Mouse (Mus musculus) midbrain, embryonic 16.5 days (tissue): ENCODE results near the gene Kansl3. TPM values are rescaled to one million over a fixed set of nuclear protein-coding genes. Genes with fewer than 3 reads are reported as not detected.

Source experiments
- ATAC-seq: fragments of 200-750 bp; cut with Nextera tagmentation; 2 replicates; pipeline ENCODE4 v1.8.0; 2017; ENCODE audit warnings: moderate TSS enrichment
- H3K27ac ChIP-seq: fragments of 300-500 bp; sonication (generic); 2 replicates; pipeline ENCODE4 v1.5.1; 2014; ENCODE audit warnings: mild to moderate bottlenecking, low read length, mixed read lengths
- H3K27me3 ChIP-seq: fragments of 300-500 bp; sonication (generic); 2 replicates; pipeline ENCODE4 v1.6.1; 2014; ENCODE audit warnings: low read depth, low read length, mixed read lengths; ENCODE audit not compliant: control insufficient read depth, insufficient read depth
- H3K36me3 ChIP-seq: fragments of 300-500 bp; sonication (generic); 2 replicates; pipeline ENCODE4 v1.6.1; 2014; ENCODE audit warnings: mild to moderate bottlenecking, low read length, moderate library complexity, mixed read lengths; ENCODE audit not compliant: control insufficient read depth, insufficient read depth
- H3K4me1 ChIP-seq: fragments of 300-500 bp; sonication (generic); 2 replicates; pipeline ENCODE4 v1.6.1; 2014; ENCODE audit warnings: mild to moderate bottlenecking, low read length, mixed read lengths; ENCODE audit not compliant: control insufficient read depth, insufficient read depth
- H3K4me2 ChIP-seq: fragments of 300-500 bp; sonication (generic); 2 replicates; pipeline ENCODE4 v1.6.1; 2014; ENCODE audit warnings: mild to moderate bottlenecking, low read length, mixed read lengths
- H3K4me3 ChIP-seq: fragments of 300-500 bp; sonication (generic); 2 replicates; pipeline ENCODE4 v1.5.1; 2014; ENCODE audit warnings: low read depth, mild to moderate bottlenecking, low read length, moderate library complexity, mixed read lengths
- H3K9ac ChIP-seq: fragments of 300-500 bp; sonication (generic); 2 replicates; pipeline ENCODE4 v1.6.1; 2014; ENCODE audit warnings: low read depth, low read length, mixed read lengths
- H3K9me3 ChIP-seq: fragments of 300-500 bp; sonication (generic); replicated peaks from 2 replicates; pipeline ENCODE4 v1.6.1; 2014; ENCODE audit warnings: mild to moderate bottlenecking, low read length, mixed read lengths; ENCODE audit not compliant: control insufficient read depth, poor library complexity, severe bottlenecking
- WGBS: fragments of 180-500 bp; shearing (Covaris S2); extraction: QIAGEN DNeasy Blood & Tissue Kit; methylation state at CpG from one replicate; pipeline ENCODE4 v1.1.7; 2014; 5-methylcytosine and 5-hydroxymethylcytosine counted together
- polyA plus RNA-seq: library from polyadenylated mRNA; unstranded; fragments of >200 nt; fragmentation: Nextera tagmentation; extraction: Ambion mirVana; gene quantifications from 2 replicates; pipeline ENCODE4 v1.2.1, GENCODE M21; 2015

The Kansl3 gene
- polyA plus RNA-seq, 1 experiment from 2014 or later: 41.5 TPM

- H3K4me3 ChIP-seq: no peak overlapping the region
- no peak overlapping the region for H3K9ac ChIP-seq
- 75% methylated on average over 8 of the region's 8 CpGs for WGBS
- H3K4me1 ChIP-seq: peaks cover 5% of the 10 kb centered on the region; the same call in 1 of the 2 replicates
- no peak overlapping the region for H3K27ac ChIP-seq
- no peaks in the 10 kb centered on the region for H3K36me3 ChIP-seq
- H3K4me2 ChIP-seq: no peak overlapping the region
- H3K27me3 ChIP-seq: no peaks in the 10 kb centered on the region; the same call in none of the 2 replicates
- H3K9me3 ChIP-seq: no peaks in the 10 kb centered on the region
- no peak for ATAC-seq
Observed at GRCm38 (mm10) chr1:36302273-36302672, 66.7 kb downstream of the Kansl3 start.

DNA sequence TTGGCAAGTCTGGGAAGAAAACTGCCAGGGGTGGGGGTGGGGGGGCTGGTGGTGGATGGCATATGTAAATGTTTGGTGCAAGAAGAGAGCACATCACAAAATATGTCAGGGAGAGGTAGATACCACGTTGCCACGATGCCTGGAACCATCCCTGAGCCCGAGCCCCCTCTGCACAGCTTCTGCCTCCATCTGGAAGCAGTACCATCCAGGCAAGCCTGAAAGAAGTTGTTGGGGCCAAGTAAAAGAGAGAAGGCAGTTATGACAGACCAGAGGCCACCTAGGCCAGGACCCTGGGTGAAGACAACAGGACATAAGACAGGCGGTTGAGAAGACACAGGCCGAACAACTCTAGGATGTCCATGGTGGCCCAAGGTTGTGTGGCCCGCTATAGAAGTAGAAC lies 68.5 kb downstream of the Kansl3 start:
- Histone ChIP-seq H3K4me2 (no peak overlapping the region), H3K36me3 (no peaks in the 10 kb centered on the region), H3K27me3 (no peaks in the 10 kb centered on the region; the same call in none of the 2 replicates), H3K9ac (no peak overlapping the region), H3K4me3 (no peak overlapping the region), H3K4me1 (peaks cover 5% of the 10 kb centered on the region; the same call in 1 of the 2 replicates), H3K9me3 (no peaks in the 10 kb centered on the region), H3K27ac (no peak overlapping the region)
- no peak for ATAC-seq
- WGBS: 90% methylated on average over 6 of the region's 6 CpGs

GRCm38 (mm10) chr1:36299676-36300075 lies 69.3 kb downstream of the Kansl3 start:
- H3K36me3 ChIP-seq: no peaks in the 10 kb centered on the region

GRCm38 (mm10) chr1:36299126-36299525 lies 69.9 kb downstream of the Kansl3 start:
- Histone ChIP-seq H3K36me3 (no peaks in the 10 kb centered on the region), H3K4me3 (no peak overlapping the region), H3K9ac (no peak overlapping the region), H3K27me3 (no peaks in the 10 kb centered on the region; the same call in none of the 2 replicates), H3K27ac (no peak overlapping the region), H3K9me3 (no peaks in the 10 kb centered on the region), H3K4me1 (peaks cover 5% of the 10 kb centered on the region; the same call in 1 of the 2 replicates), H3K4me2 (no peak overlapping the region)
- WGBS: 28% methylated on average over 13 of the region's 13 CpGs
- ATAC-seq: no peak

More at GRCm38 (mm10) chr1:36299676-36300075, 69.3 kb downstream of the Kansl3 start:
- peaks cover 5% of the 10 kb centered on the region; the same call in 1 of the 2 replicates for H3K4me1 ChIP-seq
- H3K27ac ChIP-seq: no peak overlapping the region
- ATAC-seq: no peak
- no peaks in the 10 kb centered on the region for H3K9me3 ChIP-seq
- H3K9ac ChIP-seq: no peak overlapping the region
- 55% methylated on average over 2 of the region's 2 CpGs for WGBS
- no peak overlapping the region for H3K4me2 ChIP-seq
- no peak overlapping the region for H3K4me3 ChIP-seq
- H3K27me3 ChIP-seq: no peaks in the 10 kb centered on the region; the same call in none of the 2 replicates

- H3K36me3 ChIP-seq: no peaks in the 10 kb centered on the region
Observed at GRCm38 (mm10) chr1:36298107-36298506, 70.9 kb downstream of the Kansl3 start.

DNA sequence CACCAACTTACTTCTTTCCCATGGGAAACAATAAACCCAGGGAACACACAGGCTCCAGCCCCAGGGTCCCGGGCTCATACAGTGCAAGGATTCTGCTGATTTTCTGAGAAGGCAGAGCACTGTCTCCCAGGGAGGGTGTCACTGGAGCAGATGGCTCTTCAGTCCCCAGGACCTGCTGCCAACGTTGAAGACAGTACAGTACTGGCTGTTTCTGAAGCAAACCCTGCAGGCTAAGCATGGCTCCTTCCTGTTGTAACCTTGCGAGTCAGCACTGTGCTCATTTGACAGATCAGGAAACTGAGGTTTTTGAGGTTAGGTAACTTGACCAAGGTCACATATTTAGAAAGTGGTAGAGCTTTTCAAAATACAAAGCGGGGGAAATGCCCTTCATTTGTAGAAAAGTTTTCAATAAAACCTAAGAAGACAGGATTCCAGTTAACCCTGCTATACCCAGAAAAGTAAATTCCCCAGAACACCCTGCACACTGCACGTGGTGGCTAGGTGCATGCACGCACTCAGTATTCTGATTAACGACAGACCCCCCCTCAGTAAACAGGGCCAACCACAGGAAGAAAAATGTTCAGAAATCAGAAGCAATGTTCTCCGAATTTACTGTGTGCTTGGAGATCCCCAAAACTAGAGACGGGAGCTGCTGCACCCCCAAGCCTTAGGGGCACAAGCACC lies 72.4 kb downstream of the Kansl3 start:
- ATAC-seq: no peak
- Histone ChIP-seq H3K27me3 (no peaks in the 10 kb centered on the region; the same call in none of the 2 replicates), H3K9me3 (no peaks in the 10 kb centered on the region), H3K4me1 (no peaks in the 10 kb centered on the region), H3K36me3 (no peaks in the 10 kb centered on the region), H3K27ac (no peak overlapping the region), H3K4me3 (no peak overlapping the region), H3K4me2 (no peak overlapping the region), H3K9ac (no peak overlapping the region)
- 76% methylated on average over 9 of the region's 9 CpGs for WGBS

More at GRCm38 (mm10) chr1:36298107-36298506, 70.9 kb downstream of the Kansl3 start:
- ATAC-seq: no peak
- Histone ChIP-seq H3K4me1 (peaks cover 3% of the 10 kb centered on the region; the same call in 1 of the 2 replicates), H3K27me3 (no peaks in the 10 kb centered on the region; the same call in none of the 2 replicates), H3K27ac (no peak overlapping the region), H3K9me3 (no peaks in the 10 kb centered on the region), H3K4me3 (no peak overlapping the region), H3K9ac (no peak overlapping the region), H3K4me2 (no peak overlapping the region)
- 82% methylated on average over 4 of the region's 4 CpGs for WGBS

DNA sequence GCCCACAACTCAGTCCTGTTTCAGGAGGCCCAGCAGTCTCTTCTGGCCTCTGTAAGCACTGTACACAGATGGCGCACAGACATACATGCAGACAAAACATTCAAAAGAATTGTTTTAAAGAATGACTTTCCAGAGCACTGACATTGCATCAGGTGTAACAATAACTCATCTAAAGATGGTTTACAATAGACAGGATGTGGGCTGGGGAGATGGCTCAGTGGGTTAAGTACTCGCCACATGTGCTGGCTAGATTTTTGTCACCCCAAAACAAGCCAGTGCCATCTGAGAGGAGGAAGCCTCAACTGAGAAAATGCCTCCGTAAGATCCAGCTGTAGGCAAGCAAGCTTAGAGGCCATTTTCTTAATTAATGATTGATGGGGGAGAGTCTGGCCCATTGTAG lies 74.6 kb downstream of the Kansl3 start:
- H3K4me2 ChIP-seq: no peak overlapping the region
- no peak overlapping the region for H3K4me3 ChIP-seq
- H3K27ac ChIP-seq: no peak overlapping the region
- H3K4me1 ChIP-seq: no peaks in the 10 kb centered on the region
- no peaks in the 10 kb centered on the region for H3K9me3 ChIP-seq
- ATAC-seq: no peak
- no peaks in the 10 kb centered on the region for H3K36me3 ChIP-seq
- 87% methylated on average over 3 of the region's 3 CpGs for whole genome bisulfite sequencing
- H3K27me3 ChIP-seq: no peaks in the 10 kb centered on the region; the same call in none of the 2 replicates
- H3K9ac ChIP-seq: no peak overlapping the region

DNA sequence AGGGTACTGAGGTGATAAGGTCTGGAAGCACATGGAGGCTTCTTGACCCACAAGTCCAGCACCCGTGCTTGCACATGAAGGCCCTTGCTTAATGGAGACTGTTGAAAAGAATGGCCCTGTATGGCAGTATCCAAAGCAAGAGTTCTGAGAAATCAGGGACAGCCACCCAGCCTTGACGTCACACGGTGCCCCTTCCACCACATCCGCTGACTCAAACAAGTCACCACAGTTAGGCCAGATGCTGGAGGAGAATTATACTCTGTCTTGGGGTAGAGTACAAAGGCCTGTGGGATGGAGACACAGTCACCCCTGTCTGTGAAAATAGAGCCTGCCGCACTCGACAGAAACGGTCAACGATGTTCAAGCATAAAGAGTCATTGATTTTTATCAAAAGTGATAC lies 75.5 kb downstream of the Kansl3 start:
- no peak overlapping the region for H3K4me2 ChIP-seq
- no peak overlapping the region for H3K4me3 ChIP-seq
- H3K9ac ChIP-seq: no peak overlapping the region
- 93% methylated on average over 8 of the region's 8 CpGs for WGBS
- no peaks in the 10 kb centered on the region for H3K9me3 ChIP-seq
- H3K36me3 ChIP-seq: no peaks in the 10 kb centered on the region
- no peaks in the 10 kb centered on the region; the same call in none of the 2 replicates for H3K27me3 ChIP-seq
- ATAC-seq: no peak
- H3K27ac ChIP-seq: no peak overlapping the region
- no peaks in the 10 kb centered on the region for H3K4me1 ChIP-seq
